Mouse (Mus musculus): ENCODE measurements around the gene Crhr2.

GRCm38 (mm10) chr6:55166777-55167463 is 34.1 kb upstream of the Crhr2 start:
- TF ChIP-seq CTCF (IDR thresholded peaks at IDR 0.05; ENCODE audit: insufficient read depth, low read length) (peak; percentile 78), POLR2A (IDR thresholded peaks at IDR 0.05; ENCODE audit: borderline replicate concordance, extremely low read depth, low read depth, low read length) (no peak)
